Mouse (Mus musculus): ENCODE data around the gene Ror1. TPM values are rescaled to one million over a fixed set of nuclear protein-coding genes. Genes with fewer than 3 reads are reported as not detected.

The Ror1 gene
- polyA plus RNA-seq, 1 experiment = 0.12 TPM

GRCm38 (mm10) chr4:100301423-100301822 lies 205.8 kb downstream of the Ror1 start:
- H3K4me3 ChIP-seq (ENCODE audit: control insufficient read depth, low read depth, low read length) = no peak overlapping the region
- no peak overlapping the region for H3K27ac ChIP-seq (ENCODE audit: control insufficient read depth, insufficient read depth, low read depth, low read length)

DNA sequence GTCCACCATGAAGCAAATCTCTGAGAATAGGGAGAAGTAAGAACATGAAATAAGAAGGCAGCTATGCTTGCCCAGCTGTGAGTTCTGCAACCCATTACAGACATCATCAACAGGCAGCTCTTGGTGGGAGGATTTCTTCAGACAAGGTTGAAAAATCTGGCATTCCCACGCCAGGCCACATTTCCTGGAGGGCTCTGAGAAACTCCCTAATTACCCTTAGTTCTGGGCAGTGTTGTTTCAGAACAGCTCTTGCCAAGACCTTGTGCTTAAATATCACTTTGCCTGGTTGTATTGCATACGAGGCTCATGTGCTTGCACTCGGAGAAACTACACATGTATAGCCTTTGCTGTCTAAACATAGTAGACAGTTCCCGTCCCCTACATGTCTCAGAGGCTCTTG lies 211.8 kb downstream of the Ror1 start:
- H3K27me3 ChIP-seq (ENCODE audit: control insufficient read depth, insufficient read depth, low read length) = no peaks in the 10 kb centered on the region
- H3K4me3 ChIP-seq (ENCODE audit: control insufficient read depth, low read depth, low read length) = no peak overlapping the region
- no peak overlapping the region for H3K27ac ChIP-seq (ENCODE audit: control insufficient read depth, insufficient read depth, low read depth, low read length)
- no peak for TF ChIP-seq POLR2A (IDR thresholded peaks at IDR 0.05; ENCODE audit: control insufficient read depth, low read depth, low read length)
- no peak for TF ChIP-seq CTCF (IDR thresholded peaks at IDR 0.05; ENCODE audit: control insufficient read depth, insufficient read depth, insufficient replicate concordance, low read depth, low read length)
- H3K4me1 ChIP-seq (ENCODE audit: control insufficient read depth, insufficient read depth, low read length) = no peaks in the 10 kb centered on the region
- no peaks in the 10 kb centered on the region for H3K36me3 ChIP-seq (ENCODE audit: control insufficient read depth, insufficient read depth, low read length)

More at GRCm38 (mm10) chr4:100301423-100301822, 205.8 kb downstream of the Ror1 start:
- Histone ChIP-seq H3K36me3 (ENCODE audit: control insufficient read depth, insufficient read depth, low read length) (no peaks in the 10 kb centered on the region), H3K27me3 (ENCODE audit: control insufficient read depth, insufficient read depth, low read length) (no peaks in the 10 kb centered on the region), H3K4me1 (ENCODE audit: control insufficient read depth, insufficient read depth, low read length) (no peaks in the 10 kb centered on the region; the same call in 1 of the 2 replicates)
- TF ChIP-seq CTCF (IDR thresholded peaks at IDR 0.05; ENCODE audit: control insufficient read depth, insufficient read depth, insufficient replicate concordance, low read depth, low read length) = no peak
- TF ChIP-seq POLR2A (IDR thresholded peaks at IDR 0.05; ENCODE audit: control insufficient read depth, low read depth, low read length) = no peak

DNA sequence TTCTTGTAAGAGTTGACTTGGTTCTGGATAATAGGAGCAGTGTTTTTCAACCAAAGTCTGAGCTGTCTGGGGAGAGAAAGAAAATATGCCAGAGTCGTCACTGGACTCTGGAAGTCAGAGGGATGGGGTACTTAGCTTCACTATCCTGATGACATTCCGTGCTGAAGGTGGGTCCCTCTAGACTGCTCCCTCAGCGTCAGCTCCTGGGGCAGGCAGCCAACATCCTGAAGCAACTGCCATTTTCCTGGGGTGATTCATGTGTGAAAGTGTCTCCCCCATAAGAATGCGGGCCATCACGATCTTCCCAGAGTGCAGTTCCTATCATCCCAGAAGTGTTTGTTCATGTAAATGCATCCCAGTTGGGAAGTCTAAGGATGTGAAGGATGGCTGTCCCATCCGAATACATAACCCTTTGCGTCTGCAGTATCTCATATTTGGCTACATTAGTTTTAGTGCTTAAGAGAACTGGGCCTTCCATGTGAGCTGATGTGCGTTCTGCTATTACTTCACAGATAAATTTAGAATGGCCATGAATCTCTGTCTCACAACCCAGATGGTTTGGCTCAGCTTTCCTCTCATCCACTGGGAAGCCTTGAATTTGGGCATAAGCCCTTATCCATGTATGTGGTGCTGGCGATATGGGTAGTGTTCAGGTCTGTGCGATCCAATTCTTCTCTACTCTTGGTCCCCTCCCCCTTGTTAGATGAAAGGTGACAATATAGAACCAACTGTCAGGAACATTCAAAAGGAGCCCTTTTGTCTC lies 216.4 kb downstream of the Ror1 start:
- Histone ChIP-seq H3K27ac (ENCODE audit: control insufficient read depth, insufficient read depth, low read depth, low read length) (no peak overlapping the region), H3K4me3 (ENCODE audit: control insufficient read depth, low read depth, low read length) (no peak overlapping the region), H3K27me3 (ENCODE audit: control insufficient read depth, insufficient read depth, low read length) (no peaks in the 10 kb centered on the region), H3K4me1 (ENCODE audit: control insufficient read depth, insufficient read depth, low read length) (no peaks in the 10 kb centered on the region), H3K36me3 (ENCODE audit: control insufficient read depth, insufficient read depth, low read length) (no peaks in the 10 kb centered on the region)
- TF ChIP-seq CTCF (IDR thresholded peaks at IDR 0.05; ENCODE audit: control insufficient read depth, insufficient read depth, insufficient replicate concordance, low read depth, low read length) = no peak

DNA sequence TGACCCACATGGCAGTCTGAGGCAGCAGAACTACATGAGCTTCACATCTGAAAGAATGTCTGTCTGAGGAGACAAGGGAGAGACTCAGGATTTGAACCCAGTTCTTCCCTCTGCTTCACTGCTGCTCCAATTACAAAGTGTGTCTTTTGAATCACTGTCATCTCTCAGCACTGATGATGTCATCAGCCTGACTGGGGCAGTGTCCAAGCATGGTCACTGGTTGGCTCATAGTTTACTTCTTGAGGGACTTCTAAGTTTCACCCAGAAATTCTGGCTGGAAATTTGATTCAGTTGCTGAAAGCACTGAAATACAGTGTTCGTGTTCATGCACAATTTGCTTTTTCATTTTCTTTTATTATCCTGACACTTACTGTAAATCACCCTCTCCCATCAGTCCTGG lies 219.5 kb downstream of the Ror1 start:
- H3K27me3 ChIP-seq (ENCODE audit: control insufficient read depth, insufficient read depth, low read length) = no peaks in the 10 kb centered on the region
- no peak overlapping the region for H3K4me3 ChIP-seq (ENCODE audit: control insufficient read depth, low read depth, low read length)
- no peaks in the 10 kb centered on the region for H3K4me1 ChIP-seq (ENCODE audit: control insufficient read depth, insufficient read depth, low read length)
- no peaks in the 10 kb centered on the region for H3K36me3 ChIP-seq (ENCODE audit: control insufficient read depth, insufficient read depth, low read length)
- H3K27ac ChIP-seq (ENCODE audit: control insufficient read depth, insufficient read depth, low read depth, low read length) = no peak overlapping the region
- TF ChIP-seq CTCF (IDR thresholded peaks at IDR 0.05; ENCODE audit: control insufficient read depth, insufficient read depth, insufficient replicate concordance, low read depth, low read length) (no peak), POLR2A (IDR thresholded peaks at IDR 0.05; ENCODE audit: control insufficient read depth, low read depth, low read length) (no peak)

DNA sequence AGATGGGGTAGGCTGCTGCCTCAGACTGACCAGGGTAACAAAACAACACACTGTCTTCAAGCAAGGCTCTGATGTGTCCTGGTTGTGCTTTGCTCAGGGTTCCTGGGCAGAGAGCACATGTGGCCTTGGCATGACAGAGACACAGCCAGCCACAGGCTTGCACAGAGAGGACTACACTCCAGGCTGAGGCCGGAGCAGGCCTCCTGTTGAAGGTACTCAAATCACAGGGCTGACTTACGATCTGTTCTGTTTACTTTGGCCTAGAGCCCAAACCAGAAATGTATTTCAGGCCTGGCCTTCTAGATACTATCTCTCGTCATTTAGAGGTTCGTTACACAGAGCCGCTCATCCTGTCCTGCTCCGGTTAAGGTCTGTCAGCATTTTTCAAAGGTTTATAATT lies 226.2 kb downstream of the Ror1 start:
- Histone ChIP-seq H3K27ac (ENCODE audit: control insufficient read depth, insufficient read depth, low read depth, low read length) (peak overlapping the region; percentile 16; the same call in 1 of the 2 replicates), H3K4me1 (ENCODE audit: control insufficient read depth, insufficient read depth, low read length) (no peaks in the 10 kb centered on the region), H3K4me3 (ENCODE audit: control insufficient read depth, low read depth, low read length) (no peak overlapping the region), H3K36me3 (ENCODE audit: control insufficient read depth, insufficient read depth, low read length) (no peaks in the 10 kb centered on the region), H3K27me3 (ENCODE audit: control insufficient read depth, insufficient read depth, low read length) (no peaks in the 10 kb centered on the region)
- TF ChIP-seq POLR2A (IDR thresholded peaks at IDR 0.05; ENCODE audit: control insufficient read depth, low read depth, low read length) (no peak), CTCF (IDR thresholded peaks at IDR 0.05; ENCODE audit: control insufficient read depth, insufficient read depth, insufficient replicate concordance, low read depth, low read length) (no peak)

- no peak overlapping the region for H3K27ac ChIP-seq (ENCODE audit: control insufficient read depth, insufficient read depth, low read depth, low read length)
- no peak for TF ChIP-seq CTCF (IDR thresholded peaks at IDR 0.05; ENCODE audit: control insufficient read depth, insufficient read depth, insufficient replicate concordance, low read depth, low read length)
- no peak for TF ChIP-seq POLR2A (IDR thresholded peaks at IDR 0.05; ENCODE audit: control insufficient read depth, low read depth, low read length)
Observed at GRCm38 (mm10) chr4:100324719-100325515, 229.3 kb downstream of the Ror1 start.

DNA sequence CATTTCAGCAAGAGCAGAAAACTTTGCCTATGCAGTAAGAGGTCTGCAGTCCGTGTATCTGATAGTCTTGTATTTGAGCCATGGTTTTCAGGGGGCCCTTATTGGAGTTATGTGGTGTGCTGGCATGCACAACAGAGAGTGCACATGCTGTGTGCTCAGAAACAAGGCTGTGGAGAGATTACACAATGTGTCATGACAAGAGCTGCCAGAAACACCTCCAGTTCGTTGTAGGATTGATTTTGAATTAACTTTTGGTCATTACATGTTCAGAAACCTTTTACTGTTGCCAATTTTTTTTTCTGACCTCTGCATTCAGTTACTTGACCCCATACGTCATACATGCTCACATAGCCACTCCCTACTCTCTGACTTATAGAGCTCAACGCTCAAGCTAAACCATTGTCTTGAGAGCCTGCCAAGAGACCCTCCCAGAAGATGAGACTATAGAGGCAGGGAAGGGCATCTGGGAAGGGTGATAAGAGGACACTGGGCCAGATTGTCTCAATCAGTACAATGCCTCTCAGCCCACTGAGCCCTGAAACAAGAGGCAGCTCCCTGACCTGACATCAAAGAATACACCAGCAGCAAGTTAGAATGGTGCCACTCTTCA lies 232.9 kb downstream of the Ror1 start:
- TF ChIP-seq POLR2A (IDR thresholded peaks at IDR 0.05; ENCODE audit: control insufficient read depth, low read depth, low read length) (no peak), CTCF (IDR thresholded peaks at IDR 0.05; ENCODE audit: control insufficient read depth, insufficient read depth, insufficient replicate concordance, low read depth, low read length) (no peak)
- Histone ChIP-seq H3K36me3 (ENCODE audit: control insufficient read depth, insufficient read depth, low read length) (no peaks in the 10 kb centered on the region), H3K4me1 (ENCODE audit: control insufficient read depth, insufficient read depth, low read length) (no peaks in the 10 kb centered on the region), H3K4me3 (ENCODE audit: control insufficient read depth, low read depth, low read length) (no peak overlapping the region), H3K27ac (ENCODE audit: control insufficient read depth, insufficient read depth, low read depth, low read length) (no peak overlapping the region), H3K27me3 (ENCODE audit: control insufficient read depth, insufficient read depth, low read length) (no peaks in the 10 kb centered on the region)

More at GRCm38 (mm10) chr4:100324719-100325515, 229.3 kb downstream of the Ror1 start:
- no peaks in the 10 kb centered on the region for H3K36me3 ChIP-seq (ENCODE audit: control insufficient read depth, insufficient read depth, low read length)
- no peaks in the 10 kb centered on the region for H3K27me3 ChIP-seq (ENCODE audit: control insufficient read depth, insufficient read depth, low read length)
- no peak overlapping the region for H3K4me3 ChIP-seq (ENCODE audit: control insufficient read depth, low read depth, low read length)
- H3K4me1 ChIP-seq (ENCODE audit: control insufficient read depth, insufficient read depth, low read length) = no peaks in the 10 kb centered on the region
